Mouse (Mus musculus) spleen, adult 2 months (tissue): Measurements from ENCODE around the gene Gm45808.
A peak's percentile ranks its signal among the peaks of the same experiment; 100 is the strongest.

ENCODE experiments used
- CTCF ChIP-seq: fragments of 200-500 bp; IDR thresholded peaks from 2 replicates; pipeline ENCODE4 v1.5.1; 2011; ENCODE audit warnings: mild to moderate bottlenecking, inconsistent platforms; ENCODE audit not compliant: insufficient read depth, insufficient read length, insufficient replicate concordance; ENCODE audit errors: extremely low read depth
- POLR2A ChIP-seq: fragments of 200-500 bp; IDR thresholded peaks from 2 replicates; pipeline ENCODE4 v1.6.1; 2011; ENCODE audit warnings: low read depth, low read length, inconsistent platforms

DNA sequence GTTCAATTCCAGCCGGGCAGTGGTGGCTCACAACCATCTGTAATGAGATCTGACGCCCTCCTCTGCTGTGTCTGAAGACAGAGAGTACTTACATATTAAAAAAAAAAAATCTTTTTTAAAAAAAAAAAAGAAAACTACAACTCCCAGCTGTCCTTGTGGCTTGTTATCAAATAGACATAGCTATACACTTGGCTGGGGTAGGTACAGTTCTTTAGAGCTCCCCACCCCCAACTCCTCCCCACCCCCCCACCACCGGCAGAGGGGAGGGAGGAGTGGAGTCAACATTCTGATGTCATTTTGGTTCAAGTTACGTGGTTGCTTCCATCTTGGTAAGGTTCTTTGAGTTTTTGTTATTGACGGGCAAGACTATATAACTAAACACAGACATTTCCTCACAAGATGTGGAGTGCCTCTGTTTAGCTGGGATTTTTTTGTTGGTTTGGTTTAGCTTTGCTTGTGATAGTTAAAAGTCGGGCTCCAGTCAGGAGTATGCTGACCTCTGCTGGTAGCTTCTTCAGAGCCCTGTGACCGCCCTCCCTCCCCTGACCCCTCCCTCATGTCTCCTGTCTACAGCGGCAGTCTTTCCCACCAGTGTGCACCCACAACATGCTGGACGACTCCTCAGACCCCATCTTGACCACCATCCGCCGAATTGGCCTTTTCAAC lies 39.2 kb downstream of the Gm45808 start:
- TF ChIP-seq POLR2A (no peak), CTCF (peak; percentile 24; the same call in 1 of the 2 replicates)
